Mouse (Mus musculus) C2C12 (cell line): ENCODE measurements at regions not wholly inside any gene's neighbourhood (a gene's known extent, or its start where the extent isn't known, plus 50 kb on each side); places are given as distances from the start of the nearest gene placed in this dataset.

Source experiments
- H3K27me3 ChIP-seq: one replicate; pipeline ENCODE4 v1.6.1; 2011; ENCODE audit not compliant: control insufficient read depth, insufficient read depth, insufficient read length
- H3K36me3 ChIP-seq: one replicate; pipeline ENCODE4 v1.6.1; 2011; ENCODE audit not compliant: control insufficient read depth, insufficient read depth
- H3K4me3 ChIP-seq: one replicate; pipeline ENCODE4 v1.5.1; 2011; ENCODE audit warnings: mild to moderate bottlenecking, control low read depth; ENCODE audit not compliant: poor library complexity, insufficient read depth, severe bottlenecking
- H3K79me2 ChIP-seq: one replicate; pipeline ENCODE4 v1.6.1; 2011; ENCODE audit not compliant: control insufficient read depth, insufficient read depth
- H3K79me3 ChIP-seq: one replicate; pipeline ENCODE4 v1.6.1; 2011; ENCODE audit warnings: low read depth, control low read depth
- H3ac ChIP-seq: one replicate; pipeline ENCODE3; 2011; ENCODE audit warnings: low read depth; ENCODE audit not compliant: control insufficient read depth, insufficient read length
- CEBPB ChIP-seq: IDR thresholded peaks from one replicate; pipeline ENCODE4 v1.6.1; 2011; ENCODE audit warnings: low read depth, mild to moderate bottlenecking, control low read depth, moderate library complexity
- CTCF ChIP-seq: IDR thresholded peaks from one replicate; pipeline ENCODE4 v1.5.1; 2011; ENCODE audit not compliant: control insufficient read depth, insufficient read depth, insufficient read length
- FOSL1 ChIP-seq: IDR thresholded peaks from one replicate; pipeline ENCODE4 v1.8.0; 2011; ENCODE audit warnings: mild to moderate bottlenecking, low read length; ENCODE audit not compliant: poor library complexity, insufficient read depth, severe bottlenecking
- MAX ChIP-seq: IDR thresholded peaks from one replicate; pipeline ENCODE4 v1.6.1; 2011; ENCODE audit warnings: mild to moderate bottlenecking, control low read depth
- MYOD1 ChIP-seq: IDR thresholded peaks from one replicate; pipeline ENCODE4 v1.6.1; 2011; ENCODE audit warnings: low read depth; ENCODE audit not compliant: control insufficient read depth, insufficient read length
- MYOG ChIP-seq: IDR thresholded peaks from one replicate; pipeline ENCODE4 v1.6.1; 2011; ENCODE audit not compliant: control insufficient read depth, insufficient read length; ENCODE audit errors: extremely low read depth
- USF1 ChIP-seq: IDR thresholded peaks from one replicate; pipeline ENCODE4 v1.6.1; 2011; ENCODE audit warnings: low read depth, mild to moderate bottlenecking, control low read depth, moderate library complexity

- TF ChIP-seq MAX = no peak
- no peak for TF ChIP-seq CTCF
- no peak for TF ChIP-seq CEBPB
- no peak for TF ChIP-seq MYOG
- no peak for TF ChIP-seq FOSL1
- no peak for TF ChIP-seq USF1
- no peak for TF ChIP-seq MYOD1
- no peaks in the 10 kb centered on the region for H3K27me3 ChIP-seq
- H3K79me3 ChIP-seq = no peaks in the 10 kb centered on the region
- H3K36me3 ChIP-seq = no peaks in the 10 kb centered on the region
- no peak overlapping the region for H3ac ChIP-seq
- no peaks in the 10 kb centered on the region for H3K79me2 ChIP-seq
- no peak overlapping the region for H3K4me3 ChIP-seq
Measured at GRCm38 (mm10) chr7:69584516-69584915, 782.0 kb downstream of the Nr2f2 start.

- no peak overlapping the region for H3K4me3 ChIP-seq
- TF ChIP-seq CTCF = no peak
- TF ChIP-seq CEBPB = no peak
- TF ChIP-seq MYOD1 = no peak
- no peak for TF ChIP-seq FOSL1
- TF ChIP-seq MYOG = no peak
- no peak for TF ChIP-seq MAX
- TF ChIP-seq USF1 = no peak
- no peak overlapping the region for H3ac ChIP-seq
- no peaks in the 10 kb centered on the region for H3K79me2 ChIP-seq
- H3K27me3 ChIP-seq = no peaks in the 10 kb centered on the region
- H3K79me3 ChIP-seq = no peaks in the 10 kb centered on the region
- no peaks in the 10 kb centered on the region for H3K36me3 ChIP-seq
Measured at GRCm38 (mm10) chr7:69583901-69584300, 782.6 kb downstream of the Nr2f2 start.

- no peaks in the 10 kb centered on the region for H3K27me3 ChIP-seq
Measured at GRCm38 (mm10) chr7:69581668-69582067, 784.9 kb downstream of the Nr2f2 start.

GRCm38 (mm10) chr7:69578958-69579810 is 787.4 kb downstream of the Nr2f2 start:
- Histone ChIP-seq H3K36me3 (no peaks in the 10 kb centered on the region), H3K79me2 (no peaks in the 10 kb centered on the region), H3K27me3 (no peaks in the 10 kb centered on the region), H3K4me3 (no peak overlapping the region), H3ac (no peak overlapping the region), H3K79me3 (no peaks in the 10 kb centered on the region)
- TF ChIP-seq FOSL1 (no peak), MYOD1 (no peak), CTCF (no peak), CEBPB (no peak), MYOG (no peak), USF1 (no peak), MAX (no peak)

More at GRCm38 (mm10) chr7:69581668-69582067, 784.9 kb downstream of the Nr2f2 start:
- TF ChIP-seq FOSL1 = no peak
- no peak for TF ChIP-seq MYOG
- TF ChIP-seq USF1 = no peak
- TF ChIP-seq MAX = no peak
- TF ChIP-seq MYOD1 = no peak
- no peak for TF ChIP-seq CEBPB
- TF ChIP-seq CTCF = no peak
- no peaks in the 10 kb centered on the region for H3K36me3 ChIP-seq
- H3K79me2 ChIP-seq = no peaks in the 10 kb centered on the region
- H3ac ChIP-seq = no peak overlapping the region
- H3K79me3 ChIP-seq = no peaks in the 10 kb centered on the region
- no peak overlapping the region for H3K4me3 ChIP-seq

GRCm38 (mm10) chr7:69577754-69578153 is 788.8 kb downstream of the Nr2f2 start:
- Histone ChIP-seq H3ac (no peak overlapping the region), H3K79me3 (no peaks in the 10 kb centered on the region), H3K4me3 (no peak overlapping the region), H3K27me3 (no peaks in the 10 kb centered on the region), H3K79me2 (no peaks in the 10 kb centered on the region), H3K36me3 (no peaks in the 10 kb centered on the region)
- TF ChIP-seq CEBPB = no peak
- no peak for TF ChIP-seq MYOG
- no peak for TF ChIP-seq CTCF
- no peak for TF ChIP-seq MAX
- TF ChIP-seq USF1 = no peak

- Histone ChIP-seq H3K79me2 (no peaks in the 10 kb centered on the region), H3K4me3 (no peak overlapping the region), H3K27me3 (no peaks in the 10 kb centered on the region), H3K36me3 (no peaks in the 10 kb centered on the region), H3K79me3 (no peaks in the 10 kb centered on the region), H3ac (no peak overlapping the region)
- TF ChIP-seq MAX (no peak), CTCF (no peak), MYOD1 (no peak), MYOG (no peak), CEBPB (no peak), USF1 (no peak), FOSL1 (no peak)
Measured at GRCm38 (mm10) chr7:69576596-69576995, 789.9 kb downstream of the Nr2f2 start.
